Mouse (Mus musculus): ENCODE measurements at regions not wholly inside any gene's neighbourhood (a gene's known extent, or its start where the extent isn't known, plus 50 kb on each side); places are given as distances from the start of the nearest gene placed in this dataset.

GRCm38 (mm10) chr3:120591183-120591582 is 580.3 kb downstream of the Rwdd3 start:
- TF ChIP-seq CEBPB (IDR thresholded peaks at IDR 0.05; ENCODE audit: low read depth) (no peak), CTCF (IDR thresholded peaks at IDR 0.05; ENCODE audit: control insufficient read depth, insufficient read depth, insufficient read length) (no peak)

Measured in C2C12 (cell line).